23 mouse cellular contexts compared by ENCODE assay signal in genomic region chrX:52760191-52760945, GRCm38 (mm10). TPM values are rescaled to one million over a fixed set of nuclear protein-coding genes. Genes with fewer than 3 reads are reported as not detected.
A peak's percentile ranks its signal among the peaks of the same experiment; 100 is the strongest.
DNase-seq lines count a peak whose midpoint lies in the region; ATAC-seq and TF ChIP-seq lines count a peak whose summit lies in the region.
"Had no signal": no experiment of that assay in that cellular context is flagged by ENCODE, and none has a peak within 500 bp of the region (broad histone marks: within the 10 kb centered on the region; RNA-seq: fewer than 3 reads in every experiment).

No protein-coding gene starts in this region.

- peak overlapping the region; percentile 87 for H3K27ac ChIP-seq in ES-Bruce4 (ENCODE audit: insufficient read depth, low read length)
- H3K27ac ChIP-seq in cerebellum, adult 2 months (ENCODE audit: insufficient read depth, low read length): no peak overlapping the region
- H3K27ac ChIP-seq: forebrain, embryonic 15.5 days; heart, embryonic 15.5 days; hindbrain, embryonic 12.5 days; intestine, embryonic 15.5 days; midbrain, embryonic 15.5 days; neural tube, embryonic 15.5 days had no signal

- peak; percentile 2 for DNase-seq in 416B (ENCODE audit: low read depth)
- peak; percentile 10 for DNase-seq in splenic B cell, adult 2 months (ENCODE audit: low read depth, low spot score)
- no peak for DNase-seq in cerebellum, adult 2 months
- no peak for DNase-seq in lung, adult 18-20 months
- DNase-seq in B cell, adult 2 months: no peak
- DNase-seq: adrenal gland, postnatal 25 days; cerebellum, adult 11 months; cerebellum, postnatal 14 days; embryo, embryonic 11 days; gastrocnemius, postnatal 25 days; kidney, postnatal 4 days; lung, adult 2 months had no signal

- no peak overlapping the region for H3K4me3 ChIP-seq in ES-Bruce4 (ENCODE audit: low read depth, low read length)
- H3K4me3 ChIP-seq in cerebellum, adult 2 months (replicated peaks; ENCODE audit: insufficient read depth, low read depth, low read length): no peak overlapping the region
- H3K4me3 ChIP-seq: forebrain, embryonic 15.5 days; heart, embryonic 15.5 days; hindbrain, embryonic 12.5 days; intestine, embryonic 15.5 days; midbrain, embryonic 15.5 days; myocyte; neural tube, embryonic 15.5 days had no signal

- TF ChIP-seq EP300 in ES-Bruce4 (IDR thresholded peaks at IDR 0.05; ENCODE audit: insufficient read depth, low read depth, low read length): no peak

- peak; percentile 77 for ATAC-seq in common myeloid progenitor, adult 5-6 weeks (replicated peaks; ENCODE audit: low read depth, poor library complexity, severe bottlenecking)
- ATAC-seq: forebrain, embryonic 15.5 days; intestine, embryonic 15.5 days; midbrain, embryonic 15.5 days had no signal

- no peaks in the 10 kb centered on the region for H3K4me1 ChIP-seq in ES-Bruce4 (ENCODE audit: control insufficient read depth, insufficient read depth, low read length)
- no peaks in the 10 kb centered on the region for H3K4me1 ChIP-seq in cerebellum, adult 2 months (ENCODE audit: control insufficient read depth, insufficient read depth, low read length)
- H3K4me1 ChIP-seq: forebrain, embryonic 15.5 days; heart, embryonic 15.5 days; hindbrain, embryonic 12.5 days; intestine, embryonic 15.5 days; midbrain, embryonic 15.5 days; neural tube, embryonic 15.5 days had no signal

- 82% methylated on average over 4 of the region's 4 CpGs for WGBS in cerebellum, adult 2 months

- no peak for TF ChIP-seq CTCF in ES-Bruce4 (IDR thresholded peaks at IDR 0.05; ENCODE audit: low read depth, low read length)
- no peak for TF ChIP-seq CTCF in cerebellum, adult 2 months (IDR thresholded peaks at IDR 0.05; ENCODE audit: borderline replicate concordance, insufficient read depth, low read depth, low read length)

- H3K27me3 ChIP-seq in ES-Bruce4 (ENCODE audit: control insufficient read depth, insufficient read depth, low read length, poor library complexity, severe bottlenecking): no peaks in the 10 kb centered on the region
- no peaks in the 10 kb centered on the region for H3K27me3 ChIP-seq in splenic B cell, adult 2 months (ENCODE audit: control insufficient read depth, insufficient read depth, low read length, poor library complexity, severe bottlenecking)
- no peaks in the 10 kb centered on the region for H3K27me3 ChIP-seq in cerebellum, adult 2 months (ENCODE audit: control insufficient read depth, insufficient read depth, low read length)
- H3K27me3 ChIP-seq: forebrain, embryonic 15.5 days; heart, embryonic 15.5 days; hindbrain, embryonic 12.5 days; intestine, embryonic 15.5 days; midbrain, embryonic 15.5 days; neural tube, embryonic 15.5 days had no signal

- TF ChIP-seq POLR2A in ES-Bruce4 (IDR thresholded peaks at IDR 0.05; ENCODE audit: insufficient read depth, low read length): no peak
- no peak for TF ChIP-seq POLR2A in cerebellum, adult 2 months (IDR thresholded peaks at IDR 0.05; ENCODE audit: borderline replicate concordance, insufficient read depth, low read length)

- H3K36me3 ChIP-seq in ES-Bruce4 (ENCODE audit: control insufficient read depth, insufficient read depth, low read length, poor library complexity, severe bottlenecking): no peaks in the 10 kb centered on the region
- no peaks in the 10 kb centered on the region for H3K36me3 ChIP-seq in splenic B cell, adult 2 months (ENCODE audit: control insufficient read depth, insufficient read depth, low read length, poor library complexity, severe bottlenecking)
- H3K36me3 ChIP-seq: forebrain, embryonic 15.5 days; heart, embryonic 15.5 days; hindbrain, embryonic 12.5 days; intestine, embryonic 15.5 days; midbrain, embryonic 15.5 days; neural tube, embryonic 15.5 days had no signal

- H3K9me3 ChIP-seq in ES-Bruce4 (replicated peaks; ENCODE audit: control insufficient read depth, insufficient read depth, low read length, poor library complexity, severe bottlenecking): no peaks in the 10 kb centered on the region
- H3K9me3 ChIP-seq: forebrain, embryonic 15.5 days; heart, embryonic 15.5 days; hindbrain, embryonic 12.5 days; intestine, embryonic 15.5 days; midbrain, embryonic 15.5 days; neural tube, embryonic 15.5 days had no signal

- H3K9ac ChIP-seq in ES-Bruce4 (ENCODE audit: low read depth, poor library complexity, severe bottlenecking): no peak overlapping the region
- H3K9ac ChIP-seq: forebrain, embryonic 15.5 days; heart, embryonic 15.5 days; hindbrain, embryonic 12.5 days; intestine, embryonic 15.5 days; midbrain, embryonic 15.5 days; neural tube, embryonic 15.5 days had no signal

RNA-seq across cellular contexts. Expression of gene Ccdc160, which starts 30.6 kb away (rescaled TPM):
- 4.3 and 6.0 TPM in 2 replicates for polyA plus RNA-seq in ES-Bruce4 (2011; ENCODE audit: insufficient read depth, insufficient read length, low read depth, missing spikeins)
- not detected in 2 replicates for total RNA-seq in common myeloid progenitor, adult 5-6 weeks (2017)
- polyA plus RNA-seq in cerebellum, adult 2 months (2012; rRNA removed): 2.7 and 3.1 TPM in 2 replicates
- total RNA-seq: gastrocnemius, postnatal 25 days; megakaryocyte-erythroid progenitor cell, adult 5-6 weeks had no signal
- polyA plus RNA-seq: C2C12, myocyte had no signal

Comparison
In these comparisons a context has a peak if more than half of its experiments do, and no peak if none do; other contexts are left out.
1. DNase-seq: peak in 416B (single experiment) and splenic B cell, adult 2 months (single experiment); none in cerebellum, adult 2 months (0 of 2), lung, adult 18-20 months (0 of 2) and B cell, adult 2 months (0 of 2).